35 mouse cellular contexts compared by ENCODE assay signal in the genomic region with DNA sequence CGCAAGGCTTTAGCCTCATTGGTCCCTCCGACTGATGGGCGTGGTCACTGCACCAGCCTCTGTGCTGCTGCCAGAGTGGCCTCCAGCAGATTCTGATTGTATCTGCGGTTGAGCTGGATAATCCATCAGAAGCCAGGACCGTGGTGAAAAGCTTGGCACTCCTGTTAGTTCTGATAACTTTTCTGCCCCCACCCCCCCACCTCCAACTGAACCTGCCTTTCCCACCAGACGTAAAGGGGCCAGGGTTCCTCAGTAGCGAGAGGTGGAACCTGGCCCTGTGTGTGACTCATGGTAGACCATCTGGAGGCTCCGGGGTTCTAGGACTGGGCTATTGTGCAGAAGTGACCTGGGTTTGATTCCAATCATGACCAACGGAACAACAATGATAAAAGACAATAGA.
"Had no signal": no experiment of that assay in that cellular context is flagged by ENCODE, and none has a peak within 500 bp of the region (broad histone marks: within the 10 kb centered on the region; RNA-seq: fewer than 3 reads in every experiment).

No protein-coding gene starts in this region.

- H3K9me3 ChIP-seq: heart, embryonic 12.5 days; heart, embryonic 13.5 days; heart, embryonic 15.5 days; hindbrain, embryonic 10.5 days; hindbrain, embryonic 12.5 days; hindbrain, embryonic 13.5 days; hindbrain, embryonic 15.5 days; intestine, embryonic 15.5 days; kidney, embryonic 15.5 days had no signal

- H3K27ac ChIP-seq: heart, embryonic 13.5 days; heart, embryonic 15.5 days; hindbrain, embryonic 10.5 days; hindbrain, embryonic 12.5 days; hindbrain, embryonic 13.5 days; hindbrain, embryonic 14.5 days; hindbrain, embryonic 15.5 days; hindbrain, postnatal 0 days; intestine, embryonic 15.5 days; kidney, embryonic 15.5 days; kidney, postnatal 0 days; layer of hippocampus, adult 2 months; left cerebral cortex, adult 2 months had no signal

- H3K4me1 ChIP-seq: heart, embryonic 12.5 days; heart, embryonic 13.5 days; heart, embryonic 15.5 days; hindbrain, embryonic 12.5 days; hindbrain, embryonic 13.5 days; hindbrain, embryonic 15.5 days; intestine, embryonic 15.5 days; kidney, embryonic 15.5 days had no signal

- H3K27me3 ChIP-seq: heart, embryonic 12.5 days; heart, embryonic 13.5 days; heart, embryonic 15.5 days; hindbrain, embryonic 12.5 days; hindbrain, embryonic 13.5 days; hindbrain, embryonic 15.5 days; intestine, embryonic 15.5 days; kidney, embryonic 15.5 days had no signal

- H3K4me3 ChIP-seq: heart, embryonic 12.5 days; heart, embryonic 13.5 days; heart, embryonic 15.5 days; hindbrain, embryonic 10.5 days; hindbrain, embryonic 12.5 days; hindbrain, embryonic 13.5 days; hindbrain, embryonic 15.5 days; intestine, embryonic 15.5 days; kidney, embryonic 15.5 days; layer of hippocampus, adult 2 months; left cerebral cortex, adult 2 months had no signal

- DNase-seq: heart, postnatal 10 days; heart, postnatal 14 days; heart, postnatal 36 days; heart, postnatal 4 days; kidney, adult 11 months; kidney, adult 18-20 months; kidney, adult 2 months; kidney, adult 8-10 months; kidney, adult 9 months; kidney, postnatal 10 days; kidney, postnatal 14 days; kidney, postnatal 25 days; kidney, postnatal 36 days; kidney, postnatal 4 days; layer of hippocampus, adult 9-11 months; layer of hippocampus, postnatal 36 days had no signal

- H3K4me2 ChIP-seq: heart, embryonic 11.5 days; heart, embryonic 12.5 days; heart, embryonic 13.5 days; heart, embryonic 15.5 days; hindbrain, embryonic 12.5 days; hindbrain, embryonic 13.5 days; hindbrain, embryonic 14.5 days; hindbrain, embryonic 15.5 days; intestine, embryonic 15.5 days; kidney, embryonic 15.5 days had no signal

- H3K36me3 ChIP-seq: heart, embryonic 12.5 days; heart, embryonic 13.5 days; heart, embryonic 15.5 days; hindbrain, embryonic 10.5 days; hindbrain, embryonic 12.5 days; hindbrain, embryonic 13.5 days; hindbrain, embryonic 15.5 days; intestine, embryonic 15.5 days; kidney, embryonic 15.5 days had no signal

- ATAC-seq: hindbrain, embryonic 16.5 days; hindbrain, postnatal 0 days; inflammation-experienced regulatory T-cells, adult 6 months; intestine, embryonic 15.5 days; intestine, embryonic 16.5 days; intestine, postnatal 0 days had no signal

- H3K9ac ChIP-seq: heart, embryonic 12.5 days; heart, embryonic 13.5 days; heart, embryonic 15.5 days; hindbrain, embryonic 12.5 days; hindbrain, embryonic 13.5 days; hindbrain, embryonic 14.5 days; hindbrain, embryonic 15.5 days; intestine, embryonic 15.5 days; kidney, embryonic 15.5 days had no signal
